Mouse (Mus musculus) forebrain, embryonic 10.5 days (tissue): ENCODE data around the gene Aldh18a1. TPM values are rescaled to one million over a fixed set of nuclear protein-coding genes. Genes with fewer than 3 reads are reported as not detected.

Experiments
- DNase-seq: peaks from one replicate; pipeline ENCODE4 v3.0.0-alpha.2; 2017; ENCODE audit warnings: low spot score; ENCODE audit errors: extremely low spot score
- H3K27ac ChIP-seq: fragments of 300-500 bp; sonication (generic); 2 replicates; pipeline ENCODE4 v1.5.1; 2016; ENCODE audit warnings: mild to moderate bottlenecking
- H3K27me3 ChIP-seq: fragments of 300-500 bp; sonication (generic); 2 replicates; pipeline ENCODE4 v1.6.1; 2016; ENCODE audit warnings: mild to moderate bottlenecking; ENCODE audit not compliant: poor library complexity, severe bottlenecking
- H3K36me3 ChIP-seq: fragments of 300-500 bp; sonication (generic); replicated peaks from 2 replicates; pipeline ENCODE4 v1.6.1; 2016; ENCODE audit warnings: mild to moderate bottlenecking, moderate library complexity
- H3K4me1 ChIP-seq: fragments of 300-500 bp; sonication (generic); 2 replicates; pipeline ENCODE4 v1.6.1; 2016
- H3K4me3 ChIP-seq: fragments of 300-500 bp; sonication (generic); 2 replicates; pipeline ENCODE4 v1.5.1; 2016; ENCODE audit warnings: mild to moderate bottlenecking, moderate library complexity
- H3K9me3 ChIP-seq: fragments of 300-500 bp; sonication (generic); 2 replicates; pipeline ENCODE4 v1.6.1; 2016; ENCODE audit warnings: mild to moderate bottlenecking, moderate library complexity
- WGBS: fragments of 180-500 bp; shearing (Covaris S2); methylation state at CpG from one replicate; pipeline ENCODE4 v1.1.7; 2016; 5-methylcytosine and 5-hydroxymethylcytosine counted together
- polyA plus RNA-seq: library from polyadenylated mRNA; unstranded; fragments of >200 nt; fragmentation: Nextera tagmentation; extraction: Ambion mirVana; gene quantifications from 2 replicates; pipeline ENCODE4 v1.2.1, GENCODE M21; 2016

Aldh18a1 gene
- polyA plus RNA-seq, 1 experiment from 2014 or later: 114 TPM

DNA sequence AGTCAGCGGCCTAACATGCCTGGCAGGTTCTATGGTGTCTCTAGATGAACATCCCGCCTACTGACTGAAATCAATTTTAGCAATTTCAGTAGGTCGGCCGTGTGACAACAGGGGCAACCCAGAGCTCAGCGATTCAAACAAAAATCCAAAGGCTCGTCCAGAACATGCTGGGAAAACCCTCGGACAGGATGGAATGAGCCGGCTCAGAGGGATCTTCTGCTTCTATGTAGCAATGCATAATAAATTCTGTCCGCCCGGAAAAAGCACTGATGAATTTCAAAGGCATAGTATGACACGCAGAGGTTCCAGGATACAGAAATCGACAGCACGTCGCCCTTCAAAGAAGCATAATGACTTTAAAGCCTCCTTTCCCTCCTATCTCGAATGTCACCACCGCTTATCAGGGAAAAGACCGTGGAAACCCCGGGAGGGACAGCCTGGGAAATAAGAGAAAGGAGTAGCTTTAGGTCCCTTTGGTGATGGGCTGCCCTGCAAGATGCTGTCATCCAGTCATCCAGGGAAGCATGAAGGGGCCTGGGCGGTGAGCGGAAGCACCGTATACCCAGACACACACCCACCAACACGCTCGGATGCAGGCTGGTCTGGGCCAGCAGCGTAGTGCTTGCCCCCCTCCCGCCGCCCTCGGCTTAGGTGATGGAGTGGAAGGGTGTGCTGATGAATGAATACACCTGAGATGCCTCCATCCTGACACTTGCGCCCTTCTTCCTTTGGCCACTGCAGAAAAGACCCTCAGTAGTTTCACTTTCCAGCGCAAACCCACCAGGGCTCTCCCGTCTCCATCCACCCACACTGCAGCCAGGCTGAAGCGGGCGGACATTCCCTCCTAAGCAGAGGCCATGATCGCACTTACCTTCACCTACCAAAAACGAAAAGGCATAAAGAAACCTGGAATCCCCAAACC is 75.5 kb downstream of the Aldh18a1 start:
- WGBS: 3% methylated on average over 34 of the region's 34 CpGs
- no peaks in the 10 kb centered on the region for H3K27me3 ChIP-seq
- peak overlapping the region; percentile 83 for H3K4me3 ChIP-seq
- peak overlapping the region; percentile 90 for H3K27ac ChIP-seq
- peak; percentile 40 for DNase-seq
- H3K36me3 ChIP-seq: no peaks in the 10 kb centered on the region
- peaks cover 17% of the 10 kb centered on the region for H3K4me1 ChIP-seq
- no peaks in the 10 kb centered on the region; the same call in 1 of the 2 replicates for H3K9me3 ChIP-seq

GRCm38 (mm10) chr19:40511679-40512309 is 76.5 kb downstream of the Aldh18a1 start:
- peaks cover 2% of the 10 kb centered on the region; the same call in 1 of the 2 replicates for H3K9me3 ChIP-seq
- DNase-seq: no peak
- H3K4me3 ChIP-seq: peak overlapping the region; percentile 83
- peaks cover 17% of the 10 kb centered on the region for H3K4me1 ChIP-seq
- WGBS: 26% methylated on average over 5 of the region's 5 CpGs
- no peaks in the 10 kb centered on the region for H3K27me3 ChIP-seq
- H3K36me3 ChIP-seq: no peaks in the 10 kb centered on the region
- no peak overlapping the region for H3K27ac ChIP-seq

GRCm38 (mm10) chr19:40511100-40511439 is 77.2 kb downstream of the Aldh18a1 start:
- Histone ChIP-seq H3K9me3 (peaks cover 2% of the 10 kb centered on the region; the same call in 1 of the 2 replicates), H3K27me3 (no peaks in the 10 kb centered on the region), H3K4me1 (peaks cover 17% of the 10 kb centered on the region), H3K4me3 (no peak overlapping the region), H3K36me3 (no peaks in the 10 kb centered on the region), H3K27ac (no peak overlapping the region)
- DNase-seq: no peak
- 86% methylated on average over 8 of the region's 8 CpGs for WGBS

GRCm38 (mm10) chr19:40510387-40511099 is 77.7 kb downstream of the Aldh18a1 start:
- DNase-seq: no peak
- Histone ChIP-seq H3K4me1 (peaks cover 17% of the 10 kb centered on the region), H3K27ac (no peak overlapping the region), H3K36me3 (no peaks in the 10 kb centered on the region), H3K9me3 (peaks cover 2% of the 10 kb centered on the region; the same call in 1 of the 2 replicates), H3K4me3 (no peak overlapping the region), H3K27me3 (no peaks in the 10 kb centered on the region)
- 87% methylated on average over 13 of the region's 13 CpGs for WGBS

DNA sequence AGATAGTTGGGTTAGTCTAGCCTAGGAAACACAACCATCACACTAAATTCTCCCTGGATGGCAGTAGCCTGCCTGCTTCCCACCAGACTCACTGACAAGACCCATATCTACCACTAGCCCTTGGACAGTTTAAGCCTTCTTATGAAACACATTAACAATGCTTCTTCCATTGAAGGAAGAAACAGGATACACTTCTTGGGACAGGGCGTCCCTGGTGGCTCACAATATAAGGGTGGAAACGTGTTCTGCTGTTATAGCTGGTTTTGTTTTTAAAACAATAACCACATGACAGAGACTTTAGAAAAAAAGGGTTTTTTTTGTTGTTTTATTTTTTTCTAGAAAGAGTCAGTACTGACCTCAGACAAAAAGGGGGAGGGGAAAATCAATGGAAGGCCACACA is 79.0 kb downstream of the Aldh18a1 start:
- Histone ChIP-seq H3K9me3 (peaks cover 2% of the 10 kb centered on the region; the same call in 1 of the 2 replicates), H3K4me3 (no peak overlapping the region), H3K36me3 (no peaks in the 10 kb centered on the region), H3K27me3 (no peaks in the 10 kb centered on the region), H3K27ac (no peak overlapping the region), H3K4me1 (peaks cover 17% of the 10 kb centered on the region)
- 75% methylated on average over 2 of the region's 2 CpGs for WGBS
- DNase-seq: no peak

GRCm38 (mm10) chr19:40508851-40509250 is 79.4 kb downstream of the Aldh18a1 start:
- Histone ChIP-seq H3K36me3 (no peaks in the 10 kb centered on the region), H3K27me3 (no peaks in the 10 kb centered on the region), H3K4me1 (peaks cover 17% of the 10 kb centered on the region), H3K27ac (no peak overlapping the region), H3K9me3 (peaks cover 2% of the 10 kb centered on the region; the same call in 1 of the 2 replicates), H3K4me3 (no peak overlapping the region)
- no peak for DNase-seq
- WGBS: 55% methylated on average over 2 of the region's 2 CpGs

- Histone ChIP-seq H3K27ac (no peak overlapping the region), H3K4me3 (no peak overlapping the region), H3K4me1 (peaks cover 7% of the 10 kb centered on the region), H3K9me3 (peaks cover 2% of the 10 kb centered on the region; the same call in 1 of the 2 replicates), H3K27me3 (no peaks in the 10 kb centered on the region), H3K36me3 (no peaks in the 10 kb centered on the region)
- 95% methylated on average over 3 of the region's 3 CpGs for WGBS
- no peak for DNase-seq
Measured at GRCm38 (mm10) chr19:40506965-40507364, 81.3 kb downstream of the Aldh18a1 start.

DNA sequence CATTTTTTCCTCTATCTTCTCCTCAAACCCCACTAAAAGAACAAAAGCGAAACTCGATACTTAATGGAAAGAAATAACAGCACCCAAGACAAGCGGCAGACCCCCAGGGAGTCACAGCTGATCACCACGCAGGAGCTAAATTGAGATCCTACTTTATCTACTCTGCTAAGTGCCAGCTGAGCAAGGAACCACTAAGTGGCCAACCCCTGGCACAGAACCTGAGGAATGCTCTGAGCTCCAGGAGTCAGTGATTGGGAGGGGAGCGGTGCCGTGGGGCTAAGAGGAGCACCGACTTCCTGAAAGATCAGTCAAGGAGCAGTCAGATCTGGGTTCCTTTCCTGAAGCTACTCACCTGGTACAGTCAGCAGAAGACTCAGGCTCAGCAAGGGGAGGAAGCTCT is 83.9 kb downstream of the Aldh18a1 start:
- Histone ChIP-seq H3K9me3 (peaks cover 2% of the 10 kb centered on the region; the same call in 1 of the 2 replicates), H3K4me1 (0 out of 2 replicates have a peak, but pooled peaks cover 5% of the 10 kb centered on the region), H3K4me3 (no peak overlapping the region), H3K27ac (no peak overlapping the region), H3K27me3 (no peaks in the 10 kb centered on the region), H3K36me3 (no peaks in the 10 kb centered on the region)
- DNase-seq: no peak
- whole genome bisulfite sequencing: 90% methylated on average over 7 of the region's 7 CpGs

Other genes starting within 250 kb of the Aldh18a1 start
- 36.3 and 39.0 TPM in 2 replicates for gene Sorbs1, start 74.7 kb downstream of the Aldh18a1 start, polyA plus RNA-seq
- gene Tctn3, start 23.8 kb upstream of the Aldh18a1 start, polyA plus RNA-seq: 12.0 and 12.6 TPM in 2 replicates
- 2.6 and 3.7 TPM in 2 replicates for gene Entpd1, start 23.9 kb upstream of the Aldh18a1 start, polyA plus RNA-seq
- gene Cc2d2b, start 160.3 kb upstream of the Aldh18a1 start, polyA plus RNA-seq: 0.05 and 0.06 TPM in 2 replicates
- gene Ccnj, start 242.8 kb upstream of the Aldh18a1 start, polyA plus RNA-seq: 37.9 and 39.9 TPM in 2 replicates